Mouse (Mus musculus) forebrain, embryonic 11.5 days (tissue): ENCODE results near the gene Dis3l. TPM values are rescaled to one million over a fixed set of nuclear protein-coding genes. Genes with fewer than 3 reads are reported as not detected.

Experiments
- ATAC-seq: fragments of 200-750 bp; cut with Nextera tagmentation; replicated peaks from 2 replicates; pipeline ENCODE4 v1.8.0; 2017; ENCODE audit warnings: moderate TSS enrichment; ENCODE audit not compliant: low FRiP score
- DNase-seq: peaks from one replicate; pipeline ENCODE4 v3.0.0-alpha.2; 2017; ENCODE audit warnings: low spot score
- H3K27ac ChIP-seq: fragments of 300-500 bp; sonication (generic); 2 replicates; pipeline ENCODE4 v1.5.1; 2014; ENCODE audit warnings: low read depth, low read length
- H3K27me3 ChIP-seq: fragments of 300-500 bp; sonication (generic); 2 replicates; pipeline ENCODE4 v1.6.1; 2014; ENCODE audit warnings: mild to moderate bottlenecking, low read length, mixed read lengths; ENCODE audit not compliant: control insufficient read depth, insufficient read depth
- H3K36me3 ChIP-seq: fragments of 300-500 bp; sonication (generic); 2 replicates; pipeline ENCODE4 v1.6.1; 2014; ENCODE audit warnings: mild to moderate bottlenecking, low read length, moderate library complexity, mixed read lengths; ENCODE audit not compliant: control insufficient read depth, insufficient read depth
- H3K4me1 ChIP-seq: fragments of 300-500 bp; sonication (generic); replicated peaks from 2 replicates; pipeline ENCODE4 v1.6.1; 2014; ENCODE audit warnings: low read length, mixed read lengths; ENCODE audit not compliant: control insufficient read depth, insufficient read depth
- H3K4me2 ChIP-seq: fragments of 300-500 bp; sonication (generic); 2 replicates; pipeline ENCODE4 v1.6.1; 2014; ENCODE audit warnings: low read depth, mild to moderate bottlenecking, low read length, moderate library complexity, mixed read lengths; ENCODE audit not compliant: severe bottlenecking
- H3K4me3 ChIP-seq: fragments of 300-500 bp; sonication (generic); 2 replicates; pipeline ENCODE4 v1.5.1; 2014; ENCODE audit warnings: low read depth, low read length
- H3K9ac ChIP-seq: fragments of 300-500 bp; sonication (generic); 2 replicates; pipeline ENCODE4 v1.6.1; 2014; ENCODE audit warnings: low read length
- H3K9me3 ChIP-seq: fragments of 300-500 bp; sonication (generic); 2 replicates; pipeline ENCODE4 v1.6.1; 2016; ENCODE audit warnings: low read length, mixed read lengths; ENCODE audit not compliant: control insufficient read depth
- WGBS: fragments of 180-500 bp; shearing (Covaris S2); extraction: QIAGEN DNeasy Blood & Tissue Kit; methylation state at CpG from one replicate; pipeline ENCODE4 v1.1.7; 2014; 5-methylcytosine and 5-hydroxymethylcytosine counted together
- polyA plus RNA-seq: library from polyadenylated mRNA; unstranded; fragments of >200 nt; fragmentation: Nextera tagmentation; extraction: Ambion mirVana; gene quantifications from 2 replicates; pipeline ENCODE4 v1.2.1, GENCODE M21; 2014

Gene Dis3l
- polyA plus RNA-seq, 1 experiment from 2014 or later, result 22.4 TPM

DNA sequence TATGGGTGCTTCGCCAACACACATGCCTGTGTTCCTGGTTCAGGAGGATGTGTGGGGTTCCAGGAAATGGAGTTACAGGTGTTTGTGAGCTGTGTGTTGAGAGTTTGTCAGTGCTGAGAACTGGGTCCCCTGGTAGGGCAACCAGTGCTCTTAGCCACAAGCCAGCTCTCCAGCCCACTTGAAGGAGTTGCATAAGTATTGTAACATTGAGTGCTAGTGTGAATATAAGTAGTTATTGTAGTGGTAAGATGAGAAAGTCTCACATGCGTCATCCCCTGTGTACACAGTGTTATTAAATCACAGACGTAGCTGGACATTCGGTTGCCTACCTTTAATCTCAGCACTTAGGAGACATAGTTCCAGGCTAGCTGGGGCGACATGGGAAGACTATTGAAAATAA lies 81.2 kb downstream of the Dis3l start:
- Histone ChIP-seq H3K4me1 (no peaks in the 10 kb centered on the region), H3K4me3 (no peak overlapping the region), H3K27ac (no peak overlapping the region), H3K9ac (no peak overlapping the region), H3K4me2 (no peak overlapping the region), H3K36me3 (no peaks in the 10 kb centered on the region), H3K9me3 (no peaks in the 10 kb centered on the region), H3K27me3 (no peaks in the 10 kb centered on the region)
- WGBS, result 88% methylated on average over 5 of the region's 5 CpGs
- ATAC-seq (no peak), DNase-seq (no peak)

Other genes with a start within 250 kb of the Dis3l start
- not detected in 2 replicates for gene Lctl, start 224.1 kb downstream of the Dis3l start, polyA plus RNA-seq
- 43.4 and 49.2 TPM in 2 replicates for gene Zwilch, start 168.2 kb downstream of the Dis3l start, polyA plus RNA-seq
- 1,087 and 1,101 TPM in 2 replicates for gene Rpl4, start 167.9 kb downstream of the Dis3l start, polyA plus RNA-seq
- 34.2 and 35.2 TPM in 2 replicates for gene Snapc5, start 162.0 kb downstream of the Dis3l start, polyA plus RNA-seq
- gene Uchl4, start 106.1 kb downstream of the Dis3l start, polyA plus RNA-seq, result 3.7 and 4.9 TPM in 2 replicates
- 67.7 and 71.1 TPM in 2 replicates for gene Map2k1, start 87.7 kb downstream of the Dis3l start, polyA plus RNA-seq
- gene Tipin, start 59.7 kb downstream of the Dis3l start, polyA plus RNA-seq, result 300 and 304 TPM in 2 replicates
- 3.3 and 3.6 TPM in 2 replicates for gene Megf11, start 44.3 kb upstream of the Dis3l start, polyA plus RNA-seq